Mouse (Mus musculus): ENCODE measurements around the gene Stoml2. TPM values are rescaled to one million over a fixed set of nuclear protein-coding genes. Genes with fewer than 3 reads are reported as not detected.

Gene Stoml2
- polyA plus RNA-seq, 1 experiment = 15.4 TPM

DNA sequence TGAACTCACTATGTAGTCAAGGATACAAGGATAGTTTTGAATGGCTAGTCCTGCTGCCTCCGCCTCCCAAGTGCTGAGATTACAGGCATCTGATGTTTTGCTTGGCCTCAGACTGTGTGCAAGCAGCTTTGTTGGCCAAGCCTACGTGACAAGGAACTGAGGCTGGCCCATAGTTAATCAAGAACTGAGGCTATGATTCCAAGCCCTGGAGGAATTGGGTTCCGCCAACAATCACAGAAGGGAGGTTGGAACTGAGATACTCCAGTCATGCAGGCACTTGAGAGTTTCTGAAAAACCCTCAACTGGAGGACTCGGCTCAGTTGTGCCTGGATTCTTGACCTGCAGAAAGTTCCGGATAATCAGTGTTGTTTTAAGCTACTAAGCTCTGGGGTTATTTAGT is 26.1 kb upstream of the Stoml2 start:
- Histone ChIP-seq H3K27me3 (ENCODE audit: control insufficient read depth) (peaks cover 49% of the 10 kb centered on the region), H3K36me3 (ENCODE audit: control insufficient read depth) (no peaks in the 10 kb centered on the region), H3K4me3 (replicated peaks) (no peak overlapping the region), H3K9me3 (ENCODE audit: control insufficient read depth, low read length) (peaks cover 5% of the 10 kb centered on the region; the same call in 1 of the 2 replicates), H3K4me1 (ENCODE audit: control insufficient read depth) (peaks cover 15% of the 10 kb centered on the region)
- TF ChIP-seq TAL1 (IDR thresholded peaks at IDR 0.05; ENCODE audit: low read length) (no peak), GATA1 (IDR thresholded peaks at IDR 0.05; ENCODE audit: low read length) (no peak)

DNA sequence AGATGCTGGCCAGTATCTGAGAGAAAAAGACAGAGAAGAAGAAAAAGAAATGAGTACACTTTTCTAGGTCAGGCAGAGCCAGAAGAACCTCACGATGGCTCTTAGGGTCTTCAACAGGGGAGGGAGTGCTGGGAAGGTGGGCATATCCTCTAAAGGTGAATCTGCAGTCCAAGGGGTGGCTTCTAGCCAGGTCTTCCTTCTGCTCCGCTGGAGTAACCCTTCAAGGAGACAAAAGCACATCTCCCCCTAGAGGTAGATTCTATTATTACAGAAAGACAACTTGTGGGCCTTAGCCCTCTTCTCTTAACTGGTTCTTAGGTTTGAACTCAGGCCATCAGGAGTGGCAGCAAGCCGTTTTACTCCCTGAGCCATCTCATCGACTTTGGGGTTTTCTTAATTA is 21.1 kb upstream of the Stoml2 start:
- no peaks in the 10 kb centered on the region for H3K9me3 ChIP-seq (ENCODE audit: control insufficient read depth, low read length)
- H3K4me3 ChIP-seq (replicated peaks) = no peak overlapping the region
- H3K4me1 ChIP-seq (ENCODE audit: control insufficient read depth) = peaks cover 6% of the 10 kb centered on the region
- no peak for TF ChIP-seq TAL1 (IDR thresholded peaks at IDR 0.05; ENCODE audit: low read length)
- TF ChIP-seq GATA1 (IDR thresholded peaks at IDR 0.05; ENCODE audit: low read length) = no peak
- no peaks in the 10 kb centered on the region for H3K36me3 ChIP-seq (ENCODE audit: control insufficient read depth)
- peaks cover 2% of the 10 kb centered on the region for H3K27me3 ChIP-seq (ENCODE audit: control insufficient read depth)

DNA sequence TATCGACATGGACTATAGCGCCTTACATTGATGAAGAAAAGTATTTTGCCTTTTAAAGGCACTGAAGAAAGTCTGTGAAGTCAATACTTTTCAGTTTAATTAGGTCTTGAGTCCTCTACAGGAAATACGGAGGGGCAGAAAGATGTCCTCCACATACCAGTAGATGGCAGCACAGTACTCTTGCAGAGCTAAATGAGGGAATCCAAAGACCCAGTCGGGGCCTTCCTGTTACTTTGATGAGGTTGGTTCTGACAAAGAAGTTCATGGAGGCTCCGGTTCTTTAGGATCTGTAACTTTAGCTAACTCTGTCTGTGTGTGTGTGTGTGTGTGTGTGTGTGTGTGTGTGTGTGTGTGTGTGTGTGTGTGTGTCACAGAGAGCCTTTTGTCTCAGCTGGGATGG is 15.7 kb upstream of the Stoml2 start:
- H3K27me3 ChIP-seq (ENCODE audit: control insufficient read depth) = peaks cover 19% of the 10 kb centered on the region
- H3K4me3 ChIP-seq (replicated peaks) = no peak overlapping the region
- H3K4me1 ChIP-seq (ENCODE audit: control insufficient read depth) = peaks cover 41% of the 10 kb centered on the region
- no peaks in the 10 kb centered on the region for H3K9me3 ChIP-seq (ENCODE audit: control insufficient read depth, low read length)
- TF ChIP-seq GATA1 (IDR thresholded peaks at IDR 0.05; ENCODE audit: low read length) = no peak
- TF ChIP-seq TAL1 (IDR thresholded peaks at IDR 0.05; ENCODE audit: low read length) = no peak
- H3K36me3 ChIP-seq (ENCODE audit: control insufficient read depth) = no peaks in the 10 kb centered on the region

DNA sequence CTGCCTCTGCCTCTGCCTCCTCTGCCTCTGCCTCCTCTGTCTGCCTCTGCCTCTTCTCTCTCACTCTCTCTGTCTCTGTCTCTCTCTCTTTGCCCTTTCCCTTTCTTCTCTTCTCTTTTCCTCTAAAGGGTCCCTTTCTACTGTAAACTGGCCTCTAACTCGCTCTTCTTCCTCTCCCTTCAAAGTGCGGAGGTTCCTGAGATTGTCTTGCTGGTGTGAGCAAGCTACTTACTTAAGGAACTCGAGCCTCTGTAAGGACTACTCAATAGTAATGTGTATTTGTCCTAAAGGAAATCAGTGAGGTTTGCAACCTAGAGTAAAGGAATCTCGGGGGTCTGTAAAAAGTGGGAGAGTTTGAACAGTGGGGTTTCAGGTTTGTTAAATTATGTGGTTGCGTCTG is 15.1 kb upstream of the Stoml2 start:
- Histone ChIP-seq H3K27me3 (ENCODE audit: control insufficient read depth) (peaks cover 19% of the 10 kb centered on the region), H3K4me1 (ENCODE audit: control insufficient read depth) (peaks cover 38% of the 10 kb centered on the region), H3K4me3 (replicated peaks) (no peak overlapping the region), H3K36me3 (ENCODE audit: control insufficient read depth) (no peaks in the 10 kb centered on the region), H3K9me3 (ENCODE audit: control insufficient read depth, low read length) (no peaks in the 10 kb centered on the region)
- no peak for TF ChIP-seq TAL1 (IDR thresholded peaks at IDR 0.05; ENCODE audit: low read length)
- TF ChIP-seq GATA1 (IDR thresholded peaks at IDR 0.05; ENCODE audit: low read length) = no peak

DNA sequence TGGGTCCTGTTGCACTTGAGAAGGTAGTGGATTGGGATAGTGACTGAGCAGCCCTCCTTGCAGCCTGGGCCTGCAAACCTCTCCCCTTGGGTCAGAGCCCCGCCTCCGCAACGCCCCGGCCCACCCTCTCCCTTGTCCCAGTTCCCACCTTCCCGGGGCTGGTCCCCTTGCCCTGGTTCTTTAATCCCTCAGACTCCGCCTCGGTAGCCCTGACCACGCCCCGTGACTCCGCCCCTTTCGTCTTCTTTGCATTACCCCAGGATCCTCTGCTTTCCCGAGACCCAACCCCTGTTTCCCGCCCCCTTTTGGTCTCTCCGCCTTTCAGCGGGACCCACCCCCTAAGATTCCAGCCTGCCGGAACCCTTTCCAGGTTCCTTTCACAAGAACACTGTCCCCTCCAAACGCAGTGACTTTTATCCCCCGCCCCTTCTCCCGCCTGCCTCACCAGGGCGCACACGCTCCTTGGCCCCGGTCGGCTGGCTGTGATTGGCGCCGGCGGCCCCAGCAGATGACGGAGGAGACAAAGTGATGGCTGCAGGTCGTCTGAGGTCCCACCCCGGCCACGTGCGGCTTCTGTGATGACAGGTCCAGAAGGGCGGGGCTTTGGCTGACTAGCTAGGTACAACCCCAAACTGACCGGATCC is 14.3 kb upstream of the Stoml2 start, which contains the start of gene Fam214b:
TSS of gene Fam214b (minus strand) at position 562 of the 644 bp plus-strand sequence.
- no peak for TF ChIP-seq GATA1 (IDR thresholded peaks at IDR 0.05; ENCODE audit: low read length)
- TF ChIP-seq TAL1 (IDR thresholded peaks at IDR 0.05; ENCODE audit: low read length) = no peak
- peaks cover 19% of the 10 kb centered on the region for H3K27me3 ChIP-seq (ENCODE audit: control insufficient read depth)
- H3K36me3 ChIP-seq (ENCODE audit: control insufficient read depth) = no peaks in the 10 kb centered on the region
- peak within 1 kb of the TSS; percentile 65 for H3K4me3 ChIP-seq (replicated peaks)
- H3K9me3 ChIP-seq (ENCODE audit: control insufficient read depth, low read length) = no peaks in the 10 kb centered on the region
- peaks cover 43% of the 10 kb centered on the region for H3K4me1 ChIP-seq (ENCODE audit: control insufficient read depth)

DNA sequence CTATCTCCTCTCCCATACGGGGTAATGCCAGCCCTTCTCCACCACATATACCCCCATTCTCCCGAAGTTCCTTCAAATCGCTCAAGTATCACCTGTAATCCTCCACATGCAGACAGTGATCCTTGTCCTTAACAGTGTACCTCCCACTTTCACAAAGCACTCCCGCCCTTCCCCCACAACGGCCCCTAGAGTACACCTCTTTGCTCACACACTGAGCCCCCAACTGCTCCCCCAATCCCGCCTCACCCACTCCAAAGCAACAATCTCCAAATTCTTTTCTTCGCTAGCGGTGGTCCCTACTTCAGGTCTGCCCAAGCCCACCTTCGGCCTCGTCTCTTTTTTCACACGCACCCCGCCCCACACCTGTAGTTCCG is 13.8 kb upstream of the Stoml2 start:
- H3K9me3 ChIP-seq (ENCODE audit: control insufficient read depth, low read length) = no peaks in the 10 kb centered on the region
- H3K4me1 ChIP-seq (ENCODE audit: control insufficient read depth) = peaks cover 48% of the 10 kb centered on the region
- H3K4me3 ChIP-seq (replicated peaks) = peak overlapping the region; percentile 65
- no peaks in the 10 kb centered on the region for H3K36me3 ChIP-seq (ENCODE audit: control insufficient read depth)
- H3K27me3 ChIP-seq (ENCODE audit: control insufficient read depth) = peaks cover 19% of the 10 kb centered on the region
- TF ChIP-seq GATA1 (IDR thresholded peaks at IDR 0.05; ENCODE audit: low read length) (no peak), TAL1 (IDR thresholded peaks at IDR 0.05; ENCODE audit: low read length) (no peak)

DNA sequence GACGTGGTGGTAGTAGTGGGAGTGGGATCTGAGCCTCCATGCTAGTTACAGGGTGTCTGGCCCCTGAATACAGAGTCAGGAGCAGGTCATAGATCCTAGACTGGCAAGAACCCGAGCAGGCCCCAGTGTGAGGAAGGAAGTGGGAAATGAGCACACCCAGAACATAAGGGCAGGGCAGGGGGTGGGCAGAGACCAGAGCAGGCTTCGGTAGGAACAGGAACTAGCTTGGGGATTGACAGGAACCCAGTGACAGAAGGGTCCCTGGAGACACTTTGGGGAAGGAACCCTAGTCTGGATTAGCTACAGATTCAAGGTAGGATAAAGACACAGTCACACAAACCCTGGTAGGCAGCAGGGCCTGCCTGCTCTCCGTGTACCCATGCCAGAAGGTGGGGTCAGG is 13.2 kb upstream of the Stoml2 start:
- Histone ChIP-seq H3K4me3 (replicated peaks) (no peak overlapping the region), H3K36me3 (ENCODE audit: control insufficient read depth) (no peaks in the 10 kb centered on the region), H3K9me3 (ENCODE audit: control insufficient read depth, low read length) (no peaks in the 10 kb centered on the region), H3K27me3 (ENCODE audit: control insufficient read depth) (peaks cover 19% of the 10 kb centered on the region), H3K4me1 (ENCODE audit: control insufficient read depth) (peaks cover 53% of the 10 kb centered on the region)
- TF ChIP-seq GATA1 (IDR thresholded peaks at IDR 0.05; ENCODE audit: low read length) (no peak), TAL1 (IDR thresholded peaks at IDR 0.05; ENCODE audit: low read length) (no peak)

DNA sequence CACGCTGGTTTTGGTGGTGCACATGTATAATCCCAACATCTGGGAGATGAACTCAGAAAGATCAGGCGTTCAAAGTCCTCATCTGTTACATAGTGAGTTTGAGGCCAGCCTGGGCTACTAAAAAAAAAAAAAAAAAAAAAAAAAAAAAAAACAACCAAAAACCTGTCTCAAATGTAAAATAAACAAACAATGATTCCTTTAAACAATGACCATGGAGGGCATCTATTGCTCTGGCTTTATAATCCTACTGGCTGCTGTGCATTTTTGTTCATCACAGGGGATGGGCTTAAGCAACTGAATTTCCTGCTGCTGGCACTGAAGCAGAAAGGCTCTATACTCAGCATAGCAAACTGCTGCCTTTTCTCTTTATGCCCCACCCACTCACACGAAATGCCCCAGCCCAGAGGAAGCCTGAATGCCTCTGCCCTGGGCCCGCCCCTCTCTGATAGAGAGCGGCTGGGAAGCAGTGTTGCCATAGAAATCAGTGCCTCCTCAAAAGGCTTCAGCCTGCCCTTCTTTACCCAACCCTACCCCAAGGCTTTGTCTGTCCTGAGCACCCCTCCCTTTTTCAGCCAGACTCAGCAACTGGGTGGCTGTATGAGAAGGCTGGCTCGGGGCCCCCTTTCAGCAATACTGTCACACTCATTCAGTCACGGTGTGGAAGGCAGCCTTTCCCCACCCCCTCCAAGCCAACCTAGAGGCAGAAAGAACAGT is 12.3 kb upstream of the Stoml2 start:
- H3K27me3 ChIP-seq (ENCODE audit: control insufficient read depth) = peaks cover 19% of the 10 kb centered on the region
- H3K9me3 ChIP-seq (ENCODE audit: control insufficient read depth, low read length) = no peaks in the 10 kb centered on the region
- peaks cover 62% of the 10 kb centered on the region for H3K4me1 ChIP-seq (ENCODE audit: control insufficient read depth)
- H3K4me3 ChIP-seq (replicated peaks) = no peak overlapping the region
- H3K36me3 ChIP-seq (ENCODE audit: control insufficient read depth) = peaks cover 1% of the 10 kb centered on the region; the same call in 1 of the 2 replicates
- TF ChIP-seq TAL1 (IDR thresholded peaks at IDR 0.05; ENCODE audit: low read length) (no peak), GATA1 (IDR thresholded peaks at IDR 0.05; ENCODE audit: low read length) (no peak)

DNA sequence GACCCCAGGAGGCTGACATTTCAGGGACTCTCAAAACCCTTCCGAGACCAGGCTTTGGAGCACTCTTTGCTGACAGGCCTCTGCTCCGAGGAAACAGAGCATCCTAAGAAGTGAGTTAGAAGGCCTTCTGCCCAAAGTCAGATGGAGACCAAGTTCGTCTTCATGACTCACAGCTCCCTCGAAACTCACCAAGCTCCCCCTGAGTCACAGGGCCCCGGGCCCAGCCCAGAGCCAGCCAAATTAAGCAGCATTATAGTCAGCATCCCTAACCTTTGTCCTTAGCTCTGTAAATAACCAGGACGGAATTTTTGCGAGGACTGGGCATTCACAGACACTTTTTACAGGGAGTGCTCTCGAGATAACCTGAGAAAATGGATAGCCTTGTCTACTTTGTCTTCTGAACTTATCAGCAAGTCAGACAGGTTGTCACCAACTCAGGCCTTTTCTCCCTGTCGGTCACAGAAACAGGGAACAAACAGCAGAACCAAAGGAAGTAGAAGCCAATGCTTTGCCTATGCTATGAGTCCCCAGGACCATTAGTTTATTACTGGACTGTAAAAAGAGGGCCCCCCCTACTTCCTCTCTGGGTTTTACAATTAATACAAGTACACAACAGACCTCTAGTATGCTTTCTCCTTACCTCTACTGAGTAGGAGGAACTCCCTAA is 9.5 kb upstream of the Stoml2 start:
- Histone ChIP-seq H3K9me3 (ENCODE audit: control insufficient read depth, low read length) (no peaks in the 10 kb centered on the region), H3K4me1 (ENCODE audit: control insufficient read depth) (peaks cover 77% of the 10 kb centered on the region), H3K27me3 (ENCODE audit: control insufficient read depth) (peaks cover 18% of the 10 kb centered on the region), H3K36me3 (ENCODE audit: control insufficient read depth) (peaks cover 18% of the 10 kb centered on the region), H3K4me3 (replicated peaks) (no peak overlapping the region)
- TF ChIP-seq TAL1 (IDR thresholded peaks at IDR 0.05; ENCODE audit: low read length) (no peak), GATA1 (IDR thresholded peaks at IDR 0.05; ENCODE audit: low read length) (no peak)

Data from erythroblast, embryonic 14.5 days (primary cell).